Mouse (Mus musculus) limb, embryonic 14.5 days (tissue): ENCODE results near the gene Dync1i2. TPM values are rescaled to one million over a fixed set of nuclear protein-coding genes. Genes with fewer than 3 reads are reported as not detected.
A peak's percentile ranks its signal among the peaks of the same experiment; 100 is the strongest.

ENCODE experiments used
- ATAC-seq: fragments of 200-750 bp; cut with Nextera tagmentation; 2 replicates; pipeline ENCODE4 v1.8.0; 2017; ENCODE audit warnings: low read depth, moderate number of reproducible peaks, moderate TSS enrichment; ENCODE audit not compliant: low FRiP score
- DNase-seq: peaks from one replicate; pipeline ENCODE4 v3.0.0-alpha.2; 2015; ENCODE audit warnings: low spot score
- H3K27ac ChIP-seq: fragments of 300-500 bp; sonication (generic); replicated peaks from 2 replicates; pipeline ENCODE4 v1.5.1; 2014; ENCODE audit warnings: low read depth, mild to moderate bottlenecking, low read length, moderate library complexity, mixed read lengths
- H3K27me3 ChIP-seq: fragments of 300-500 bp; sonication (generic); 2 replicates; pipeline ENCODE4 v1.6.1; 2014; ENCODE audit warnings: low read length, mixed read lengths; ENCODE audit not compliant: control insufficient read depth, insufficient read depth
- H3K36me3 ChIP-seq: fragments of 300-500 bp; sonication (generic); 2 replicates; pipeline ENCODE4 v1.6.1; 2014; ENCODE audit warnings: mild to moderate bottlenecking, low read length, moderate library complexity, mixed read lengths; ENCODE audit not compliant: control insufficient read depth, insufficient read depth
- H3K4me1 ChIP-seq: fragments of 300-500 bp; sonication (generic); 2 replicates; pipeline ENCODE4 v1.6.1; 2014; ENCODE audit warnings: antibody characterized with exemption, low read length, mixed read lengths; ENCODE audit not compliant: control insufficient read depth, insufficient read depth
- H3K4me2 ChIP-seq: fragments of 300-500 bp; sonication (generic); replicated peaks from 2 replicates; pipeline ENCODE4 v1.6.1; 2014; ENCODE audit warnings: low read depth, mild to moderate bottlenecking, low read length, moderate library complexity; ENCODE audit not compliant: severe bottlenecking
- H3K4me3 ChIP-seq: fragments of 300-500 bp; sonication (generic); replicated peaks from 2 replicates; pipeline ENCODE4 v1.5.1; 2014; ENCODE audit warnings: low read length
- H3K9ac ChIP-seq: fragments of 300-500 bp; sonication (generic); 2 replicates; pipeline ENCODE4 v1.6.1; 2014; ENCODE audit warnings: mild to moderate bottlenecking, low read depth, low read length, moderate library complexity; ENCODE audit not compliant: severe bottlenecking
- H3K9me3 ChIP-seq: fragments of 300-500 bp; sonication (generic); 2 replicates; pipeline ENCODE4 v1.6.1; 2016; ENCODE audit warnings: low read length; ENCODE audit not compliant: control insufficient read depth
- POLR2A ChIP-seq: fragments of 200-500 bp; IDR thresholded peaks from 2 replicates; pipeline ENCODE4 v1.8.0; 2012; ENCODE audit warnings: inconsistent platforms, mild to moderate bottlenecking, moderate library complexity, borderline replicate concordance; ENCODE audit not compliant: insufficient read depth, insufficient read length; ENCODE audit errors: extremely low read depth
- WGBS: fragments of 180-500 bp; shearing (Covaris S2); extraction: QIAGEN DNeasy Blood & Tissue Kit; methylation state at CpG from one replicate; pipeline ENCODE4 v1.1.7; 2014; 5-methylcytosine and 5-hydroxymethylcytosine counted together
- polyA plus RNA-seq, 2 experiments: library from polyadenylated mRNA; depleted of rRNA in 1 of 2; stranded (reverse) in 1 of 2; unstranded in 1 of 2; fragments of >200 nt; fragmentation: Nextera tagmentation in 1 of 2; extraction: Ambion mirVana in 1 of 2; gene quantifications; 2 replicates each; pipeline versions ENCODE4 v1.2.1 to v1.2.3; 2012 to 2014

Dync1i2 gene
- polyA plus RNA-seq, 2 experiments = 94.7 to 95.0 TPM

DNA sequence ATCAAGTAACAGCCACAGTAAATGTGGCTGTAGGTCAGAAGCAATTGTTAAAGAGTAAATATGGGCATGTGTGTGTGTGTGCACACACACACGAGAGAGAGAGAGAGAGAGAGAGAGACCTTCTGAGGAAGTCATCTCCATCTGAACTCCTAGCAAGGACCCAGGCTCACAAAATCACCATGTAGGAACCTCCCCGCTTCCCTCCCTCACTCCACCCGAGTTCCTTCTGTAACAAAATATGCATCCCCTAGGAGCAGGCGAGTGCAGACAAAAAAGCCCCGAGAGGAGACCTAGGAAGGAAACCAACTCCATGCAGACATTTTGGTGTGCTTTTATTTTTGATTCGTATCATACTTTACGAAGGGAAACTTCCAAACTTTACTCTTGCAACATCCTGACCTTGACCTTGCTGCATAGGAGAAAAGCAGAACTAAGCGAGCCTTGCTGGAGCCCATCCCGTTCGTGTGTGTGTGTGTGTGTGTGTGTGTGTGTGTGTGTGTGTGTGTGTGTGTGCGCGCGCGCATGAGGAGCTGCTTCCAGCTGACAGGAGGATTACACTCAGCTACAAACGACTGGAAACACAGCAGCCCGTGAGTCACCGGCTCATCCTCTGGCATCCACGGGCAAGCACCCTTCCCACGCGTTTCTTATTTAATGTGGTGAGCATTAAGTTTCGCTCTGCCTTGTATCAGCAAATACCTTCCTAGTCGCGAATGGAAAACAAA is 62.6 kb downstream of the Dync1i2 start:
- Histone ChIP-seq H3K9ac (no peak overlapping the region), H3K4me3 (no peak overlapping the region), H3K4me2 (no peak overlapping the region), H3K27me3 (no peaks in the 10 kb centered on the region), H3K9me3 (no peaks in the 10 kb centered on the region), H3K36me3 (peaks cover 20% of the 10 kb centered on the region), H3K27ac (no peak overlapping the region), H3K4me1 (0 out of 2 replicates have a peak, but pooled peaks cover 3% of the 10 kb centered on the region)
- DNase-seq (no peak), ATAC-seq (peak; percentile 41; the same call in 1 of the 2 replicates)
- 64% methylated on average over 23 of the region's 23 CpGs for WGBS
- no peak for TF ChIP-seq POLR2A

- DNase-seq (no peak), ATAC-seq (no peak)
- Histone ChIP-seq H3K27me3 (no peaks in the 10 kb centered on the region), H3K4me1 (0 out of 2 replicates have a peak, but pooled peaks cover 3% of the 10 kb centered on the region), H3K4me3 (no peak overlapping the region), H3K27ac (no peak overlapping the region), H3K36me3 (peaks cover 20% of the 10 kb centered on the region), H3K9me3 (no peaks in the 10 kb centered on the region), H3K9ac (no peak overlapping the region), H3K4me2 (no peak overlapping the region)
- WGBS = 87% methylated on average over 7 of the region's 7 CpGs
- TF ChIP-seq POLR2A = no peak
Observed at GRCm38 (mm10) chr2:71275734-71276133, 64.2 kb downstream of the Dync1i2 start.

- 82% methylated on average over 23 of the region's 23 CpGs for WGBS
- peaks cover 32% of the 10 kb centered on the region for H3K36me3 ChIP-seq
- ATAC-seq (no peak), DNase-seq (no peak)
- no peak overlapping the region for H3K9ac ChIP-seq
- no peak overlapping the region for H3K4me2 ChIP-seq
- H3K9me3 ChIP-seq = no peaks in the 10 kb centered on the region
- no peak overlapping the region for H3K27ac ChIP-seq
- TF ChIP-seq POLR2A = no peak
- no peak overlapping the region for H3K4me3 ChIP-seq
- 0 out of 2 replicates have a peak, but pooled peaks cover under 1% of the 10 kb centered on the region for H3K4me1 ChIP-seq
- H3K27me3 ChIP-seq = no peaks in the 10 kb centered on the region
Observed at GRCm38 (mm10) chr2:71278791-71279775, 67.6 kb downstream of the Dync1i2 start.

- DNase-seq (no peak), ATAC-seq (no peak)
- Histone ChIP-seq H3K9me3 (no peaks in the 10 kb centered on the region), H3K9ac (no peak overlapping the region), H3K27ac (no peak overlapping the region), H3K27me3 (no peaks in the 10 kb centered on the region), H3K4me3 (no peak overlapping the region), H3K4me1 (no peaks in the 10 kb centered on the region), H3K36me3 (peaks cover 14% of the 10 kb centered on the region), H3K4me2 (no peak overlapping the region)
- no peak for TF ChIP-seq POLR2A
- 72% methylated on average over 1 of the region's 1 CpGs for whole genome bisulfite sequencing
Observed at GRCm38 (mm10) chr2:71281981-71282380, 70.5 kb downstream of the Dync1i2 start.

- WGBS = 65% methylated on average over 6 of the region's 6 CpGs
- no peaks in the 10 kb centered on the region for H3K9me3 ChIP-seq
- no peak overlapping the region for H3K27ac ChIP-seq
- no peak for DNase-seq
- H3K4me2 ChIP-seq = no peak overlapping the region
- H3K4me3 ChIP-seq = no peak overlapping the region
- no peak for ATAC-seq
- H3K9ac ChIP-seq = no peak overlapping the region
- no peaks in the 10 kb centered on the region for H3K4me1 ChIP-seq
- TF ChIP-seq POLR2A = no peak
- peaks cover 5% of the 10 kb centered on the region; the same call in 1 of the 2 replicates for H3K36me3 ChIP-seq
- no peaks in the 10 kb centered on the region for H3K27me3 ChIP-seq
Observed at GRCm38 (mm10) chr2:71290107-71290775, 78.7 kb downstream of the Dync1i2 start.
